Mouse (Mus musculus) cerebellum, adult 2 months (tissue): Measurements from ENCODE around the gene Limk2. TPM values are rescaled to one million over a fixed set of nuclear protein-coding genes. Genes with fewer than 3 reads are reported as not detected.

Experiments used
- DNase-seq, 2 experiments: peaks; one replicate each; pipeline ENCODE4 v3.0.0; 2021
- H3K27ac ChIP-seq: fragments of 200-500 bp; 2 replicates; pipeline ENCODE4 v1.5.1; 2012; ENCODE audit warnings: low read length, control low read depth, inconsistent platforms; ENCODE audit not compliant: insufficient read depth
- H3K27me3 ChIP-seq: fragments of 200-500 bp; 2 replicates; pipeline ENCODE4 v1.6.1; 2012; ENCODE audit warnings: inconsistent platforms, mild to moderate bottlenecking, low read length, moderate library complexity; ENCODE audit not compliant: control insufficient read depth, insufficient read depth
- H3K4me1 ChIP-seq: fragments of 200-500 bp; 2 replicates; pipeline ENCODE4 v1.6.1; 2011; ENCODE audit warnings: low read length; ENCODE audit not compliant: control insufficient read depth, insufficient read depth
- H3K4me3 ChIP-seq: fragments of 200-500 bp; replicated peaks from 2 replicates; pipeline ENCODE3; 2011; ENCODE audit warnings: mild to moderate bottlenecking, low read depth, low read length, control low read depth; ENCODE audit not compliant: insufficient read depth
- CTCF ChIP-seq: fragments of 200-500 bp; IDR thresholded peaks from 2 replicates; pipeline ENCODE4 v1.5.1; 2011; ENCODE audit warnings: low read depth, mild to moderate bottlenecking, control low read depth, low read length, moderate library complexity, borderline replicate concordance; ENCODE audit not compliant: insufficient read depth
- POLR2A ChIP-seq: fragments of 200-500 bp; IDR thresholded peaks from 2 replicates; pipeline ENCODE4 v1.6.1; 2011; ENCODE audit warnings: low read length, control low read depth, borderline replicate concordance; ENCODE audit not compliant: insufficient read depth
- WGBS: fragments of 180-500 bp; shearing (Covaris S2); methylation state at CpG from one replicate; pipeline ENCODE4 v1.1.7; 2018; 5-methylcytosine and 5-hydroxymethylcytosine counted together
- polyA plus RNA-seq: library from polyadenylated mRNA; depleted of rRNA; stranded (reverse); fragments of >200 nt; gene quantifications from 2 replicates; pipeline ENCODE4 v1.2.3, GENCODE M21; 2012

The Limk2 gene
- polyA plus RNA-seq, 1 experiment: 201 TPM

- H3K4me3 ChIP-seq: no peak overlapping the region
- H3K27me3 ChIP-seq: no peaks in the 10 kb centered on the region
- WGBS: 81% methylated on average over 10 of the region's 10 CpGs
- no peak for TF ChIP-seq POLR2A
- no peak for TF ChIP-seq CTCF
- H3K27ac ChIP-seq: no peak overlapping the region
- H3K4me1 ChIP-seq: no peaks in the 10 kb centered on the region; the same call in 1 of the 2 replicates
- DNase-seq: no peak
Observed at GRCm38 (mm10) chr11:3311586-3312347, 97.2 kb downstream of the Limk2 start.

- 88% methylated on average over 10 of the region's 10 CpGs for WGBS
- Histone ChIP-seq H3K27ac (no peak overlapping the region), H3K27me3 (no peaks in the 10 kb centered on the region), H3K4me3 (no peak overlapping the region), H3K4me1 (peaks cover 3% of the 10 kb centered on the region; the same call in 1 of the 2 replicates)
- DNase-seq: no peak
- no peak for TF ChIP-seq POLR2A
- no peak for TF ChIP-seq CTCF
Observed at GRCm38 (mm10) chr11:3310789-3311585, 98.0 kb downstream of the Limk2 start.

GRCm38 (mm10) chr11:3309884-3310283 is 99.1 kb downstream of the Limk2 start:
- DNase-seq: no peak
- Histone ChIP-seq H3K4me1 (peaks cover 3% of the 10 kb centered on the region; the same call in 1 of the 2 replicates), H3K4me3 (no peak overlapping the region), H3K27me3 (no peaks in the 10 kb centered on the region), H3K27ac (no peak overlapping the region)
- WGBS: 91% methylated on average over 4 of the region's 4 CpGs
- TF ChIP-seq CTCF: no peak
- TF ChIP-seq POLR2A: no peak

- no peak overlapping the region for H3K27ac ChIP-seq
- H3K4me3 ChIP-seq: no peak overlapping the region
- no peak for DNase-seq
- H3K27me3 ChIP-seq: no peaks in the 10 kb centered on the region
- TF ChIP-seq POLR2A: no peak
- TF ChIP-seq CTCF: no peak
- WGBS: 87% methylated on average over 3 of the region's 3 CpGs
- peaks cover 5% of the 10 kb centered on the region for H3K4me1 ChIP-seq
Observed at GRCm38 (mm10) chr11:3307875-3308274, 101.1 kb downstream of the Limk2 start.

GRCm38 (mm10) chr11:3305821-3306220 is 103.2 kb downstream of the Limk2 start:
- no peak overlapping the region for H3K27ac ChIP-seq
- H3K4me1 ChIP-seq: peaks cover 13% of the 10 kb centered on the region
- no peak for TF ChIP-seq POLR2A
- no peak for TF ChIP-seq CTCF
- H3K4me3 ChIP-seq: no peak overlapping the region
- H3K27me3 ChIP-seq: no peaks in the 10 kb centered on the region
- 17% methylated on average over 4 of the region's 4 CpGs for WGBS
- DNase-seq: peak in 1 of 2 experiments; percentile 51

GRCm38 (mm10) chr11:3302792-3303191 is 106.2 kb downstream of the Limk2 start:
- no peak for TF ChIP-seq CTCF
- no peak for TF ChIP-seq POLR2A
- Histone ChIP-seq H3K4me3 (no peak overlapping the region), H3K27me3 (no peaks in the 10 kb centered on the region), H3K4me1 (peaks cover 13% of the 10 kb centered on the region), H3K27ac (no peak overlapping the region)
- peak in 1 of 2 experiments; percentile 36 for DNase-seq
- 21% methylated on average over 4 of the region's 4 CpGs for WGBS

GRCm38 (mm10) chr11:3302385-3302784 is 106.6 kb downstream of the Limk2 start:
- DNase-seq: no peak
- TF ChIP-seq CTCF: no peak
- TF ChIP-seq POLR2A: no peak
- no peak overlapping the region for H3K27ac ChIP-seq
- no peak overlapping the region for H3K4me3 ChIP-seq
- WGBS: 31% methylated on average over 4 of the region's 4 CpGs
- H3K4me1 ChIP-seq: peaks cover 13% of the 10 kb centered on the region
- no peaks in the 10 kb centered on the region for H3K27me3 ChIP-seq
